Mouse (Mus musculus): Measurements from ENCODE around the gene Lhpp.

DNA sequence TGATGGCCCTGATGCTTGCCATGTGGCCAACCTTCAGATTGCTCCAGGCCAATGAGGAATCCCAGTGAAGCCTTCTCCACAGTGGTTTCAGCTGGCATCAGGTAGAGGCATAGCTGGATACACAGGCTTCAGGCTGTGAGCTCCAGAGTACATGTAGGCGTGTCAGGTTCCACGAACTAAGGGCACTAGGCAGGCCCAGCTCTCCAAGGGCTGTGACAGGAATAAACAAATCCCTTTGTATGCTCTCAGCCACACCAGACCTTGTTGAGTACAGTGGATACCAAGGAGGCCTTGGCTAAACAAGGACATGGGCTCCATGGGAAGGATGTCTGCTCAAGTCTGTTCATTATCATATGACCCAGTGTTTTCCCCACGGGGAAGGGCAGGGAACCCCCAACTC lies 91.0 kb downstream of the Lhpp start:
- no peak for TF ChIP-seq CTCF (IDR thresholded peaks at IDR 0.05; ENCODE audit: low read depth)
- no peak for TF ChIP-seq EP300 (optimal IDR thresholded peaks at IDR 0.05)
